Mouse (Mus musculus) frontal cortex, postnatal 36 days (tissue): Measurements from ENCODE around the gene Mvd.

Experiments used
- DNase-seq, 2 experiments: peaks; one replicate each; pipeline ENCODE4 v3.0.0; 2022; ENCODE audit warnings: low spot score in 2 of 2

Gene Mvd

GRCm38 (mm10) chr8:122426145-122426544 lies 17.1 kb downstream of the Mvd start:
- DNase-seq = no peak

- no peak for DNase-seq
These were observed 19.6 kb downstream of the Mvd start for GRCm38 (mm10) chr8:122423659-122424058.

- DNase-seq = no peak
These were observed 20.0 kb downstream of the Mvd start for GRCm38 (mm10) chr8:122423217-122423616.

GRCm38 (mm10) chr8:122421376-122422070 lies 21.7 kb downstream of the Mvd start, which contains the start of gene Il17c:
TSS of gene Il17c (plus strand) at chr8:122422020.
- no peak for DNase-seq

- peak; percentile 59 to 69 for DNase-seq
These were observed 23.2 kb downstream of the Mvd start for GRCm38 (mm10) chr8:122419881-122420555.

- no peak for DNase-seq
These were observed 27.7 kb downstream of the Mvd start for GRCm38 (mm10) chr8:122415554-122415953.

GRCm38 (mm10) chr8:122414311-122414710 lies 28.9 kb downstream of the Mvd start:
- DNase-seq = no peak

- DNase-seq = no peak
These were observed 35.5 kb downstream of the Mvd start for GRCm38 (mm10) chr8:122407678-122408077.

GRCm38 (mm10) chr8:122405146-122405805 lies 37.9 kb downstream of the Mvd start:
- DNase-seq = no peak

- no peak for DNase-seq
These were observed 45.0 kb downstream of the Mvd start for GRCm38 (mm10) chr8:122398186-122398585.

- DNase-seq = no peak
These were observed 47.9 kb downstream of the Mvd start for GRCm38 (mm10) chr8:122395291-122395690.

GRCm38 (mm10) chr8:122393717-122394116 lies 49.5 kb downstream of the Mvd start:
- no peak for DNase-seq

GRCm38 (mm10) chr8:122390758-122391157 lies 52.5 kb downstream of the Mvd start:
- no peak for DNase-seq

- no peak for DNase-seq
These were observed 53.9 kb downstream of the Mvd start for GRCm38 (mm10) chr8:122389357-122389756.
